Mouse (Mus musculus) MEL-GATA-1-ER (cell line): Measurements from ENCODE around the gene Gm20422.
A peak's percentile ranks its signal among the peaks of the same experiment; 100 is the strongest.

Experiments
- DNase-seq: peaks from one replicate; pipeline ENCODE4 v3.0.0-alpha.2; 2012; ENCODE audit warnings: low read depth; ENCODE audit errors: extremely low read depth

Gm20422 gene

GRCm38 (mm10) chr8:69794096-69794495, 19.4 kb upstream of the Gm20422 start:
- DNase-seq = no peak

DNA sequence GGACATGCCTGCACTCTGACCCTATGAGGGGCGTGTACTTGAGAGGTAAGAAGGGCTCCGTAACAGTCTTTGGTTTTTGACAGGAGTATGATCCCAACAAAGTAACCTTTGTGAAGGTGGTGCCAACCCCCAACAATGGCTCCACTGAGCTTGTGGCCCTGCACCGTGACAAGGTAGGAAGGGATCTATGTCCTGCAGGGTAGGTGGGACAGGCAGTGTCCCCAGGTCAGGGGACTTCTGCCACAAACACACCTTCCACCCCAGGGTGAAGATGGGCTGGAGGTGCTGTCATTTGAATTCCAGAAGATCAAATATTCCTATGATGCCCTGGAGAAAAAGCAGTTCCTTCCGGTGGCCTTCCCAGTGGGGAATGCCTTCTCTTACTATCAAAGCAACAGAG, 19.0 kb upstream of the Gm20422 start:
- DNase-seq = no peak

DNA sequence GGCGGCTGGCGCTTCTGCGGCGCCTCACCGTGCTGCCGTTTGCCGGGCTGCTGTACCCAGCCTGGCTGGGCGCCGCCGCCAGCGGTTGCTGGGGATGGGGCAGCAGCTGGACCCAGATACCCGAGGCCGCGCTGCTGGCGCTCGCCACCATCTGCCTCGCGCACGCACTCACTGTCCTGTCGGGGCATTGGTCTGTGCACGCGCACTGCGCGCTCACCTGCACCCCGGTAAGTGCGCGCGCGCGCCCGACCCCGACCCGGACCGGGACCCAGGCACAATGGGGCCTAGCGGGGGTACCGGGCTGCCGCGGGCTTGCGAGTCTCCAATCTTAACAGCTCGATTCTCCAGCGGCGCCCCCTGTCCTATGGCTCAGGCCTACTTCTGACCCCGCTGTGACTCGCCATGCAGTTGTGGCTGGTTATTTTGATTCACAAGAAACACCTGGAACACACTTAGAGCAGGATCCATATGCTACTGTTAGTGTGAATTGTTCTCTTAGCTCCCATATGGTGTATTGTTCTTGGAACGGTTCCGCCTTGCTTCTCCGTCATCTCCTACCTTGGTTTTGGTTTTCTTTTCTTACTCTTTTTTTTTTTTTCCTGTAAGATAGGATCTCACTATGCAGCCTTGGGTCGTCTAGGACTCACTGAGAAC, 16.9 kb upstream of the Gm20422 start:
- no peak for DNase-seq

DNA sequence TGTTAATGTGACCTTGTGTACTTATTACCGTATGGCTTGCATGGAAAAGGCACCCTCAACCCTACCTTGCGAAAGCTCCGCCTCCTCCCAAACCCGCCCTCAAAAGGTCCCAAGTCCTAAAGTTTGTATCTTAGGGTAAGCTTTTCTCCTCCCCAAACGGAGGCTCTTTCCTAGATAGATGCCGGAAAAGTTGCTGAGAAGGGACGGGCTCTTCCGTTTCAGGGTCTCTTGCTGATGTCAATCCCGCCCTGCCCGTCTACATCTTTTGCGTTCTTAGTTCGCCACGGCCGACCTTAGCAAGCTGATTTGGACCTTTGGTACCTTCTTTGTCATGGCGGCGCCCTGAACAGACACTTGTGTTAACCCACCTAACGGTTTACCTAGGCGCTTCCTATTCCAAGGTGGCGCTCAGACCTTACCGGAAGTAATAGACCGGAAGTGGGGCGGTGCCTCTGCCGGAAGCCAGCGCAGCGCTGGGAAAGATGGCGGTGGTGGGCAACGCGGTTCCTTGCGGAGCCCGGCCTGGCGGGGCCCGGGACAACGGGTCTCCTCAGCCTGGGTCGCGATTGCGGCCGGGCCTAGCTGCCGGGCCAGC, 16.2 kb upstream of the Gm20422 start, which contains the start of the genes Atp13a1 and Zfp866:
TSS of gene Atp13a1 (plus strand) at position 391 of the 595 bp plus-strand sequence.
TSS of gene Zfp866 (minus strand) at position 406 of the 595 bp plus-strand sequence.
- DNase-seq = peak; percentile 80

GRCm38 (mm10) chr8:69790364-69790763, 15.7 kb upstream of the Gm20422 start:
- DNase-seq = no peak

DNA sequence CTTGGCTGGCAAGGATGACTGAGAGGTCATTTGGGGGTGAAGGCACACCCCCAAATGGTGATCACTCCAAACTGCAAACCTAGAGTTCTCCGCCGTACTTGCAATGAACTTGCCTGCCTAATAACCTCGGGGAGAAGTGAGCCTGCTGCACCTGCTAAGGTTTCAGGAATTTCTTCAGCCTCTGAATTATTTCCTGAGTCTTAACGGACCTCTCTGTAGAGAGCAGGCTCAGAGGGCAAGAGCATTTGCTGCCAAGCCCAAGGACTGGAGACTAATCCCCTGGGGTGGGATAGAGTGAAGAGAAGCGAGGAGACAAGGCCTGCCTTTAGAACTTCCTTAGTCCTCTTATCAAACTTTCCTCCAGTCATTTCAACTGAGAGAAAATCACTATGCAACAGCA, 15.0 kb upstream of the Gm20422 start:
- no peak for DNase-seq

- no peak for DNase-seq
Observed at GRCm38 (mm10) chr8:69789105-69789504, 14.4 kb upstream of the Gm20422 start.

- no peak for DNase-seq
Observed at GRCm38 (mm10) chr8:69777111-69777510, 2.4 kb upstream of the Gm20422 start.

DNA sequence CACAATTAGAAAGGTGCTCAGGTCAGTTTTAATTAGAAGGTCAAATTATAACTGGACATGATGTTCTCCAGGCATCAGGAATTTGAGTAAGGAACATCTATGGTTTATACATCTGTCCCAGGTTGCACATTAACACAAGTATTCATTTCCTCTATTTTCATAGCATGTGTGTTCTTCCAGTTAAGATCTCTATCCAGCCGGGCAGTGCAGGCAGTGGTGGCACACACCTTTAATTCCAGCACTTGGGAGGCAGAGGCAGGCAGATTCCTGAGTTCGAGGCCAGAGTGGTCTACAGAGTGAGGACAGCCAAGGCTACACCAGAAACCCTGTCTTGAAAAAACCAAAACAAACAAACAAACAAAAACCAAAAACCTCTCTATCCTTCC, 456 bp upstream of the Gm20422 start:
- no peak for DNase-seq

DNA sequence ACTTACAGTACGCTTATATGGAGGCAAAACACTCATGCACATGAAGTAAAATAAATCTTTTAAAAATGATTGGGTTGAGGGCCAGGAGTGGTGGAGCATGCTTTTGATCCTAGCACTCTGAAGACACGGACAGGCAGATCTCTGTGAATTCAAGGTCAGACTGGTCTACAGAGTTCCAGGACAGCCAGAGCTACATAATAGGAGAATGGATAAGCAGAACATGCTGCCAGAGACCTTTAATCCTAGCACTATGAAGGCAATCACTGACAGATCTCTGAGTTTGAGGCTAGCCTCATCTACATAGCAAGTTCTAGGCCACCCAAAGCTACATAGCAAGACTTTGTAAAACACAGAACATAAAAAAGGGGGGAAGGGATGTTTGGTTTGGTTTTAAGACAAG, 2.6 kb downstream of the Gm20422 start:
- no peak for DNase-seq

GRCm38 (mm10) chr8:69771221-69771620, 3.5 kb downstream of the Gm20422 start:
- DNase-seq = no peak

GRCm38 (mm10) chr8:69761814-69762445, 12.8 kb downstream of the Gm20422 start:
- no peak for DNase-seq

DNA sequence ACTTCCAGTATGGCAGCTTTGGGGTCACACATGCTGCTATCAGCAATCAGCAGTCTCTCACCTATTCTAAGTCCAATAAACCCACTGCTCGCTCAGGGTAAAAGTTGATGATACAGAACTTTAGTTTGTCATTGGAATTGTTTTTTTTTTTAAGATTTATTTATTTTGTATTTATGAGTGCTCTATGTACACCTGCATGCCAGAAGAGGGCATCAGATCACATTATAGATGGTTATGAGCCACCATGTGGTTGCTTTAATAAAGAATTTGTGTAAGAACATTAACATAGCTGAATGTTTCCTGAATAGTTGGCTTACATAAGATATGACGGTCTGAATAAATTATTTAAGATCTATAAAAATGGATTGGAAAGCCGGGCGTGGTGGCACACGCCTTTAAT, 16.4 kb downstream of the Gm20422 start:
- DNase-seq = no peak

GRCm38 (mm10) chr8:69752437-69752836, 22.2 kb downstream of the Gm20422 start:
- DNase-seq = no peak

- peak; percentile 89 for DNase-seq
Observed at GRCm38 (mm10) chr8:69749544-69750454, 24.9 kb downstream of the Gm20422 start, which contains the start of gene Zfp963. Zfp963 (minus strand) TSS chr8:69749970.

DNA sequence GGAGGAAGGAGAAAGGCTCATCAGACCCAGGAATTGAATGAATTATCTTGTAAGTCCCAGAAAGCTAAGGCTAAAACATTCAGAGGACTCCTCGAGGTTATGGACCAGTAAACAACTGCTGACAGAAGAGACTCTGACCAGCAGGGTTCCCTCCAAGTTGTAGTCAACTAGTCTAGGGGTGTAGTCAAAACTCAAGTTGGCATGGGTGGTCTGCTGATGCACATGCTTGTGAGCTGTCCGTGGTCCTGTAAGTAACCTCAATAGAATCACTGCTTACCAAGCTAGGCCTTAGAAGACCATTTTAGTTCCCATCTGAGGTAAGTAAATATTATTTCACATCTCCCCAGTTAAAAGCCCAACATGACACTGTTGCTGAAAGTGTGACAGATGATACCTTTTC, 33.5 kb downstream of the Gm20422 start:
- DNase-seq = no peak

- no peak for DNase-seq
Observed at GRCm38 (mm10) chr8:69740763-69741162, 33.9 kb downstream of the Gm20422 start.

GRCm38 (mm10) chr8:69735495-69735894, 39.2 kb downstream of the Gm20422 start:
- DNase-seq = no peak

DNA sequence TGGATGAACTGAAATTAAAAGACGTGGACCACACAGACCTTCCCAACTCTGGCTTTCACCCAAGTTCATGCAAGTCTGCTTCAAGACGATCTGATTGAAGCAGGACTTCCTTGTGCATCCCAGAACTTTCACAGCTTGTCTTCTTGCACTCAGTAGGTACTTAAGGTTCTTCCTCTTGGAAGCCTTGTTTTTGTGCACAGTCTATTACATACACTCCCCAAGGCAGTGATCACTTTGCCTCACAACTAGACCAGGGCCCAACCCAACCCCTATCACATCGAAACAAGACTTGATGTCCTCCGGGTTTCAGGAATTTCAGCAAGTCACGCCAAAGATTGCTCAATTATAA, 57.5 kb downstream of the Gm20422 start:
- no peak for DNase-seq

- peak; percentile 100 for DNase-seq
Observed at GRCm38 (mm10) chr8:69716403-69717231, 58.1 kb downstream of the Gm20422 start.

GRCm38 (mm10) chr8:69715366-69715765, 59.3 kb downstream of the Gm20422 start:
- DNase-seq = no peak
